Mouse (Mus musculus): ENCODE measurements around the gene 2010315B03Rik. TPM values are rescaled to one million over a fixed set of nuclear protein-coding genes. Genes with fewer than 3 reads are reported as not detected.
A peak's percentile ranks its signal among the peaks of the same experiment; 100 is the strongest.

Gene 2010315B03Rik
- polyA plus RNA-seq (2014; fragmentation: Nextera tagmentation; extraction: Ambion mirVana) = 11.0 and 12.0 TPM in 2 replicates

GRCm38 (mm10) chr9:124312171-124313142 lies at the start of gene 2010315B03Rik:
Gene 2010315B03Rik (minus strand): TSS chr9:124312696.
- Histone ChIP-seq H3K4me2 (replicated peaks; ENCODE audit: low read depth, low read length) (peak within 1 kb of the TSS; percentile 55), H3K27ac (ENCODE audit: low read length) (peak within 1 kb of the TSS; percentile 77), H3K36me3 (ENCODE audit: control insufficient read depth, insufficient read depth, low read length) (no peaks in the 10 kb centered on the region), H3K4me3 (ENCODE audit: low read depth, low read length) (peak within 1 kb of the TSS; percentile 52), H3K9me3 (ENCODE audit: control insufficient read depth, low read depth, low read length) (no peaks in the 10 kb centered on the region), H3K27me3 (ENCODE audit: control insufficient read depth, insufficient read depth, low read length) (no peaks in the 10 kb centered on the region), H3K9ac (replicated peaks; ENCODE audit: low read depth, low read length) (peak within 1 kb of the TSS; percentile 47), H3K4me1 (ENCODE audit: control insufficient read depth, insufficient read depth, low read length) (peaks cover 5% of the 10 kb centered on the region; the same call in 1 of the 2 replicates)
- 1% methylated on average over 21 of the region's 22 CpGs for WGBS
- peak; percentile 100 for ATAC-seq (ENCODE audit: insufficient number of reproducible peaks, insufficient read depth, low FRiP score, low read depth)

GRCm38 (mm10) chr9:124311502-124311901 lies 994 bp downstream of the 2010315B03Rik start:
- no peak for ATAC-seq (ENCODE audit: insufficient number of reproducible peaks, insufficient read depth, low FRiP score, low read depth)
- no peaks in the 10 kb centered on the region for H3K36me3 ChIP-seq (ENCODE audit: control insufficient read depth, insufficient read depth, low read length)
- peak overlapping the region; percentile 47 for H3K9ac ChIP-seq (replicated peaks; ENCODE audit: low read depth, low read length)
- H3K4me2 ChIP-seq (replicated peaks; ENCODE audit: low read depth, low read length) = peak overlapping the region; percentile 55
- no peaks in the 10 kb centered on the region for H3K9me3 ChIP-seq (ENCODE audit: control insufficient read depth, low read depth, low read length)
- no peak overlapping the region for H3K27ac ChIP-seq (ENCODE audit: low read length)
- H3K4me1 ChIP-seq (ENCODE audit: control insufficient read depth, insufficient read depth, low read length) = peaks cover 5% of the 10 kb centered on the region; the same call in 1 of the 2 replicates
- H3K27me3 ChIP-seq (ENCODE audit: control insufficient read depth, insufficient read depth, low read length) = no peaks in the 10 kb centered on the region
- peak overlapping the region; percentile 52 for H3K4me3 ChIP-seq (ENCODE audit: low read depth, low read length)

- Histone ChIP-seq H3K9ac (replicated peaks; ENCODE audit: low read depth, low read length) (no peak overlapping the region), H3K27me3 (ENCODE audit: control insufficient read depth, insufficient read depth, low read length) (no peaks in the 10 kb centered on the region), H3K4me3 (ENCODE audit: low read depth, low read length) (no peak overlapping the region), H3K27ac (ENCODE audit: low read length) (no peak overlapping the region), H3K9me3 (ENCODE audit: control insufficient read depth, low read depth, low read length) (0 out of 2 replicates have a peak, but pooled peaks cover 1% of the 10 kb centered on the region), H3K36me3 (ENCODE audit: control insufficient read depth, insufficient read depth, low read length) (no peaks in the 10 kb centered on the region; the same call in 1 of the 2 replicates), H3K4me2 (replicated peaks; ENCODE audit: low read depth, low read length) (no peak overlapping the region), H3K4me1 (ENCODE audit: control insufficient read depth, insufficient read depth, low read length) (no peaks in the 10 kb centered on the region)
- ATAC-seq (ENCODE audit: insufficient number of reproducible peaks, insufficient read depth, low FRiP score, low read depth) = no peak
Measured at GRCm38 (mm10) chr9:124288329-124288728, 24.2 kb downstream of the 2010315B03Rik start.

GRCm38 (mm10) chr9:124281912-124282686 lies 30.4 kb downstream of the 2010315B03Rik start:
- peaks cover 6% of the 10 kb centered on the region; the same call in 1 of the 2 replicates for H3K9me3 ChIP-seq (ENCODE audit: control insufficient read depth, low read depth, low read length)
- under 1% methylated on average over 22 of the region's 22 CpGs for WGBS
- H3K9ac ChIP-seq (replicated peaks; ENCODE audit: low read depth, low read length) = peak overlapping the region; percentile 57
- H3K4me3 ChIP-seq (ENCODE audit: low read depth, low read length) = peak overlapping the region; percentile 79
- peak overlapping the region; percentile 66 for H3K27ac ChIP-seq (ENCODE audit: low read length)
- no peaks in the 10 kb centered on the region for H3K36me3 ChIP-seq (ENCODE audit: control insufficient read depth, insufficient read depth, low read length)
- ATAC-seq (ENCODE audit: insufficient number of reproducible peaks, insufficient read depth, low FRiP score, low read depth) = peak; percentile 95
- no peaks in the 10 kb centered on the region for H3K27me3 ChIP-seq (ENCODE audit: control insufficient read depth, insufficient read depth, low read length)
- H3K4me2 ChIP-seq (replicated peaks; ENCODE audit: low read depth, low read length) = peak overlapping the region; percentile 58
- peaks cover 5% of the 10 kb centered on the region for H3K4me1 ChIP-seq (ENCODE audit: control insufficient read depth, insufficient read depth, low read length)

- no peak for ATAC-seq (ENCODE audit: insufficient number of reproducible peaks, insufficient read depth, low FRiP score, low read depth)
- no peaks in the 10 kb centered on the region for H3K36me3 ChIP-seq (ENCODE audit: control insufficient read depth, insufficient read depth, low read length)
- peak overlapping the region; percentile 79 for H3K4me3 ChIP-seq (ENCODE audit: low read depth, low read length)
Measured at GRCm38 (mm10) chr9:124281448-124281791, 31.1 kb downstream of the 2010315B03Rik start.

GRCm38 (mm10) chr9:124280576-124281447 lies 31.7 kb downstream of the 2010315B03Rik start:
- no peaks in the 10 kb centered on the region for H3K27me3 ChIP-seq (ENCODE audit: control insufficient read depth, insufficient read depth, low read length)
- no peak overlapping the region for H3K27ac ChIP-seq (ENCODE audit: low read length)
- H3K4me1 ChIP-seq (ENCODE audit: control insufficient read depth, insufficient read depth, low read length) = peaks cover 5% of the 10 kb centered on the region
- peaks cover 9% of the 10 kb centered on the region; the same call in 1 of the 2 replicates for H3K9me3 ChIP-seq (ENCODE audit: control insufficient read depth, low read depth, low read length)
- 81% methylated on average over 2 of the region's 2 CpGs for WGBS
- ATAC-seq (ENCODE audit: insufficient number of reproducible peaks, insufficient read depth, low FRiP score, low read depth) = no peak
- H3K4me2 ChIP-seq (replicated peaks; ENCODE audit: low read depth, low read length) = peak overlapping the region; percentile 58
- peak overlapping the region; percentile 79 for H3K4me3 ChIP-seq (ENCODE audit: low read depth, low read length)
- no peaks in the 10 kb centered on the region for H3K36me3 ChIP-seq (ENCODE audit: control insufficient read depth, insufficient read depth, low read length)
- H3K9ac ChIP-seq (replicated peaks; ENCODE audit: low read depth, low read length) = peak overlapping the region; percentile 11; the same call in 1 of the 2 replicates

More at GRCm38 (mm10) chr9:124281448-124281791, 31.1 kb downstream of the 2010315B03Rik start:
- Histone ChIP-seq H3K27ac (ENCODE audit: low read length) (peak overlapping the region; percentile 66; the same call in 1 of the 2 replicates), H3K4me2 (replicated peaks; ENCODE audit: low read depth, low read length) (peak overlapping the region; percentile 58), H3K9me3 (ENCODE audit: control insufficient read depth, low read depth, low read length) (peaks cover 8% of the 10 kb centered on the region; the same call in 1 of the 2 replicates), H3K9ac (replicated peaks; ENCODE audit: low read depth, low read length) (peak overlapping the region; percentile 57), H3K27me3 (ENCODE audit: control insufficient read depth, insufficient read depth, low read length) (no peaks in the 10 kb centered on the region), H3K4me1 (ENCODE audit: control insufficient read depth, insufficient read depth, low read length) (peaks cover 5% of the 10 kb centered on the region)
- WGBS = 10% methylated on average over 1 of the region's 1 CpGs

- peak; percentile 16; the same call in 1 of the 2 replicates for ATAC-seq (ENCODE audit: insufficient number of reproducible peaks, insufficient read depth, low FRiP score, low read depth)
- Histone ChIP-seq H3K9me3 (ENCODE audit: control insufficient read depth, low read depth, low read length) (peaks cover 15% of the 10 kb centered on the region; the same call in 1 of the 2 replicates), H3K27ac (ENCODE audit: low read length) (no peak overlapping the region), H3K4me1 (ENCODE audit: control insufficient read depth, insufficient read depth, low read length) (peaks cover 5% of the 10 kb centered on the region), H3K27me3 (ENCODE audit: control insufficient read depth, insufficient read depth, low read length) (no peaks in the 10 kb centered on the region), H3K4me3 (ENCODE audit: low read depth, low read length) (no peak overlapping the region), H3K36me3 (ENCODE audit: control insufficient read depth, insufficient read depth, low read length) (no peaks in the 10 kb centered on the region), H3K4me2 (replicated peaks; ENCODE audit: low read depth, low read length) (no peak overlapping the region), H3K9ac (replicated peaks; ENCODE audit: low read depth, low read length) (no peak overlapping the region)
- 43% methylated on average over 2 of the region's 2 CpGs for WGBS
Measured at GRCm38 (mm10) chr9:124279300-124279699, 33.2 kb downstream of the 2010315B03Rik start.
